Mouse (Mus musculus): ENCODE data around the gene Tnrc18. TPM values are rescaled to one million over a fixed set of nuclear protein-coding genes. Genes with fewer than 3 reads are reported as not detected.

Gene Tnrc18
- polyA plus RNA-seq, 1 experiment from 2014 or later = 32.5 TPM

GRCm38 (mm10) chr5:142702511-142703138, 114.8 kb downstream of the Tnrc18 start:
- WGBS = 25% methylated on average over 18 of the region's 18 CpGs
- Histone ChIP-seq H3K4me2 (ENCODE audit: low read depth) (peak overlapping the region; percentile 88), H3K27me3 (ENCODE audit: control insufficient read depth, insufficient read depth, low read length) (peaks cover 7% of the 10 kb centered on the region), H3K36me3 (ENCODE audit: control insufficient read depth, insufficient read depth, low read length) (no peaks in the 10 kb centered on the region), H3K9ac (ENCODE audit: low read length) (peak overlapping the region; percentile 91), H3K27ac (ENCODE audit: low read depth, low read length) (no peak overlapping the region), H3K9me3 (ENCODE audit: control insufficient read depth, low read length) (no peaks in the 10 kb centered on the region), H3K4me3 (ENCODE audit: low read depth, low read length) (peak overlapping the region; percentile 73), H3K4me1 (ENCODE audit: control insufficient read depth, insufficient read depth, low read length) (peaks cover 7% of the 10 kb centered on the region; the same call in 1 of the 2 replicates)
- no peak for DNase-seq (ENCODE audit: low spot score)
- no peak for ATAC-seq (ENCODE audit: insufficient read depth, low FRiP score, low TSS enrichment)

- ATAC-seq (ENCODE audit: insufficient read depth, low FRiP score, low TSS enrichment) = peak; percentile 86
- Histone ChIP-seq H3K9ac (ENCODE audit: low read length) (peak overlapping the region; percentile 91), H3K4me1 (ENCODE audit: control insufficient read depth, insufficient read depth, low read length) (peaks cover 7% of the 10 kb centered on the region; the same call in 1 of the 2 replicates), H3K4me2 (ENCODE audit: low read depth) (peak overlapping the region; percentile 88), H3K27me3 (ENCODE audit: control insufficient read depth, insufficient read depth, low read length) (peaks cover 7% of the 10 kb centered on the region), H3K27ac (ENCODE audit: low read depth, low read length) (no peak overlapping the region), H3K36me3 (ENCODE audit: control insufficient read depth, insufficient read depth, low read length) (no peaks in the 10 kb centered on the region), H3K9me3 (ENCODE audit: control insufficient read depth, low read length) (no peaks in the 10 kb centered on the region), H3K4me3 (ENCODE audit: low read depth, low read length) (peak overlapping the region; percentile 73)
- under 1% methylated on average over 50 of the region's 72 CpGs for WGBS
- DNase-seq (ENCODE audit: low spot score) = peak; percentile 86
Measured at GRCm38 (mm10) chr5:142701651-142702510, 115.6 kb downstream of the Tnrc18 start.

- H3K4me2 ChIP-seq (ENCODE audit: low read depth) = peak overlapping the region; percentile 88; the same call in 1 of the 2 replicates
Measured at GRCm38 (mm10) chr5:142700842-142701589, 116.4 kb downstream of the Tnrc18 start.

GRCm38 (mm10) chr5:142697742-142698141, 119.7 kb downstream of the Tnrc18 start:
- ATAC-seq (ENCODE audit: insufficient read depth, low FRiP score, low TSS enrichment) (no peak), DNase-seq (ENCODE audit: low spot score) (no peak)
- no peaks in the 10 kb centered on the region for H3K36me3 ChIP-seq (ENCODE audit: control insufficient read depth, insufficient read depth, low read length)
- WGBS = 72% methylated on average over 2 of the region's 2 CpGs
- H3K27me3 ChIP-seq (ENCODE audit: control insufficient read depth, insufficient read depth, low read length) = peaks cover 7% of the 10 kb centered on the region
- no peaks in the 10 kb centered on the region for H3K9me3 ChIP-seq (ENCODE audit: control insufficient read depth, low read length)
- H3K4me3 ChIP-seq (ENCODE audit: low read depth, low read length) = no peak overlapping the region
- H3K9ac ChIP-seq (ENCODE audit: low read length) = no peak overlapping the region
- no peak overlapping the region for H3K4me2 ChIP-seq (ENCODE audit: low read depth)
- no peak overlapping the region for H3K27ac ChIP-seq (ENCODE audit: low read depth, low read length)
- peaks cover 3% of the 10 kb centered on the region; the same call in 1 of the 2 replicates for H3K4me1 ChIP-seq (ENCODE audit: control insufficient read depth, insufficient read depth, low read length)

More at GRCm38 (mm10) chr5:142700842-142701589, 116.4 kb downstream of the Tnrc18 start:
- WGBS = 9% methylated on average over 15 of the region's 15 CpGs
- ATAC-seq (ENCODE audit: insufficient read depth, low FRiP score, low TSS enrichment) (peak; percentile 20; the same call in 1 of the 2 replicates), DNase-seq (ENCODE audit: low spot score) (no peak)
- no peak overlapping the region for H3K4me3 ChIP-seq (ENCODE audit: low read depth, low read length)
- H3K4me1 ChIP-seq (ENCODE audit: control insufficient read depth, insufficient read depth, low read length) = peaks cover 7% of the 10 kb centered on the region; the same call in 1 of the 2 replicates
- no peak overlapping the region for H3K27ac ChIP-seq (ENCODE audit: low read depth, low read length)
- no peaks in the 10 kb centered on the region for H3K9me3 ChIP-seq (ENCODE audit: control insufficient read depth, low read length)
- H3K36me3 ChIP-seq (ENCODE audit: control insufficient read depth, insufficient read depth, low read length) = no peaks in the 10 kb centered on the region
- peaks cover 7% of the 10 kb centered on the region for H3K27me3 ChIP-seq (ENCODE audit: control insufficient read depth, insufficient read depth, low read length)
- H3K9ac ChIP-seq (ENCODE audit: low read length) = no peak overlapping the region

GRCm38 (mm10) chr5:142696865-142697264, 120.6 kb downstream of the Tnrc18 start:
- no peak for ATAC-seq (ENCODE audit: insufficient read depth, low FRiP score, low TSS enrichment)
- no peak for DNase-seq (ENCODE audit: low spot score)

GRCm38 (mm10) chr5:142696258-142696657, 121.2 kb downstream of the Tnrc18 start:
- H3K4me2 ChIP-seq (ENCODE audit: low read depth) = no peak overlapping the region
- no peak overlapping the region for H3K27ac ChIP-seq (ENCODE audit: low read depth, low read length)
- no peak overlapping the region for H3K9ac ChIP-seq (ENCODE audit: low read length)
- 29% methylated on average over 6 of the region's 6 CpGs for WGBS
- ATAC-seq (ENCODE audit: insufficient read depth, low FRiP score, low TSS enrichment) = no peak
- H3K4me3 ChIP-seq (ENCODE audit: low read depth, low read length) = no peak overlapping the region
- H3K4me1 ChIP-seq (ENCODE audit: control insufficient read depth, insufficient read depth, low read length) = no peaks in the 10 kb centered on the region
- H3K9me3 ChIP-seq (ENCODE audit: control insufficient read depth, low read length) = no peaks in the 10 kb centered on the region
- peaks cover 5% of the 10 kb centered on the region for H3K27me3 ChIP-seq (ENCODE audit: control insufficient read depth, insufficient read depth, low read length)
- no peaks in the 10 kb centered on the region for H3K36me3 ChIP-seq (ENCODE audit: control insufficient read depth, insufficient read depth, low read length)
- no peak for DNase-seq (ENCODE audit: low spot score)

More at GRCm38 (mm10) chr5:142696865-142697264, 120.6 kb downstream of the Tnrc18 start:
- Histone ChIP-seq H3K9me3 (ENCODE audit: control insufficient read depth, low read length) (no peaks in the 10 kb centered on the region), H3K36me3 (ENCODE audit: control insufficient read depth, insufficient read depth, low read length) (no peaks in the 10 kb centered on the region), H3K4me2 (ENCODE audit: low read depth) (no peak overlapping the region), H3K4me3 (ENCODE audit: low read depth, low read length) (no peak overlapping the region), H3K9ac (ENCODE audit: low read length) (no peak overlapping the region), H3K27me3 (ENCODE audit: control insufficient read depth, insufficient read depth, low read length) (peaks cover 7% of the 10 kb centered on the region), H3K4me1 (ENCODE audit: control insufficient read depth, insufficient read depth, low read length) (no peaks in the 10 kb centered on the region), H3K27ac (ENCODE audit: low read depth, low read length) (no peak overlapping the region)
- 87% methylated on average over 6 of the region's 6 CpGs for WGBS

- Histone ChIP-seq H3K27ac (ENCODE audit: low read depth, low read length) (no peak overlapping the region), H3K4me3 (ENCODE audit: low read depth, low read length) (no peak overlapping the region), H3K36me3 (ENCODE audit: control insufficient read depth, insufficient read depth, low read length) (no peaks in the 10 kb centered on the region), H3K4me1 (ENCODE audit: control insufficient read depth, insufficient read depth, low read length) (no peaks in the 10 kb centered on the region), H3K4me2 (ENCODE audit: low read depth) (no peak overlapping the region), H3K9ac (ENCODE audit: low read length) (no peak overlapping the region), H3K9me3 (ENCODE audit: control insufficient read depth, low read length) (no peaks in the 10 kb centered on the region), H3K27me3 (ENCODE audit: control insufficient read depth, insufficient read depth, low read length) (no peaks in the 10 kb centered on the region)
- 12% methylated on average over 12 of the region's 12 CpGs for WGBS
- DNase-seq (ENCODE audit: low spot score) (peak; percentile 68), ATAC-seq (ENCODE audit: insufficient read depth, low FRiP score, low TSS enrichment) (no peak)
Measured at GRCm38 (mm10) chr5:142694627-142695340, 122.7 kb downstream of the Tnrc18 start.
